Mouse (Mus musculus): ENCODE results near the gene Slc4a1ap.
"Not testable (repeated sequence)": the region's sequence is repeated elsewhere in the genome, so short reads cannot be mapped to it uniquely, and the experiment has no call there.

The Slc4a1ap gene

DNA sequence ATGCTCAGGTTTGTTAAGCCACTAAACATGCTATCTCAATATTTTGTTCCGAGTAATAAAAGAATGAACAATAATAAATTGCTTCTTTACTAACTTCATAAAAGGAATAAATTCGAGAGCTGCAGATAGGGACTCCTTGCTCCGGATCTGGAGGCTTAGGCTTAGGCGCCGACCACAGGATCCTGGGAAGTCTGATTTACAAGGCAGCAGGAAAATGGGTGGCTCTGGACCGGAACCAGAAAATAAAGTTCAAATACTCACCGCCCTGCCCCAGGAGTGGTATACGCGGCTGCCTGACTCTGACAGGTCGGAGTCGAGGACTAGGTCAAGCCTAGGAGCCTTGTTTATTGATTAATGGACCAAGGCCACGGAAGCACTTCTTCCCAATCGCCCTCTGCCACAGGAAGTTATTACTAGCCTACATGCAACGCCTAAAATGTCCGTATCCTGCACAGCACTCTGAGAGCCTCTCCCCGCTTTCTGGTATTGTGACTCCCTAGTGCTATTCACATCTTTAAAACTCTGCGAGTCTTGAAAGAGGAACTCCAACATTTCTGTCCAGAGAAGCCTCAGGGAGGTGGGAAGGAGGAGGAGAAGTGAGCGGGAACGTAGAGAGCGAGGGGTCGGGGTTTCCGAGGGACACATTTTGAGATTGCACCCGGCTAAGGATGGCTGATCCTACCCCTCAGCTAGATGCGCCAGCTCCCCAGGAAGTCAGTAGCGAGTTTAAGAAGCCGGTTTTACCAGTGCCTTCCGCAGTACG lies at the start of gene Slc4a1ap:
Gene Slc4a1ap (plus strand): TSS at position 642 of the 763 bp plus-strand sequence.
- DNase-seq (ENCODE audit: low read depth, low spot score): peak; percentile 79

DNA sequence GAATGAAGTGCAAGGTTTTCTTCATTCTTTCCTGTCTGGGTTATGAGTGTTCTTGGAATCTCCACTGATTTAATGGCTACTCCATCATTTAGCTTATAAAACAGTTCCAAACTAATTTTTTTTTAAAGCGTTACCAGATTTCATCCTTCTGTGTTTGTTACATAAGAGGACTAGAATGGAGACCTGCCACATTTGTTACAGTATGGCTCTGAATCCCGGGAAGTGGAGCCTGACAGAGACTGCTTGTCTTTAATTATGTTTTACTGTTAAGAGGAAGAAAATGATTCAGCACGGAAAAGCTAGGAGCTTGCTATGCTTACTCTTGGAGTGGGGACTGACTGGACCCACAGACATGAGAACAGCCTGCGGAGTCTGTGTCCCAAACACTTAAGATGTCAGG lies 46.3 kb upstream of the Slc4a1ap start:
- no peak for DNase-seq (ENCODE audit: low read depth, low spot score)

DNA sequence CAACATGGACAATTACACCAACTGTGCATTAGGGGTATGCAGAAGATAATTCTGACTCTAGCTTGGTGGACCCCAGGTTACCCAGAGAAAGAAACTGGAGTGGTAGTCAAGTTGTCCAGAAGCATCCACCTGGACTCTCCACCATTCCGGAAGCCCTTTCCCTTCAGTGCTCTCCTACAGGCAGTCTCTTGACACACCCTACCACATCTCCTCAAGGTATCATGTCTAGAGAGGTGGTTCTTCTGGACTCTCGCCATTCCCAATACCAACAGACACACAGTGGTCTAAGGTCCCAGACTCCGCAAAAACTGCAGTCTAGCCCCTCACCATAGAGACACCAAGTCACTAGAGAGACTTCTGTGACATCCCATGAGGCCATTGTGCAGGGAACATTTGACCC lies 41.4 kb upstream of the Slc4a1ap start, which contains the start of gene 4930548H24Rik:
Gene 4930548H24Rik (plus strand): TSS at position 301 of the 400 bp plus-strand sequence.
- DNase-seq (ENCODE audit: low read depth, low spot score): no peak

DNA sequence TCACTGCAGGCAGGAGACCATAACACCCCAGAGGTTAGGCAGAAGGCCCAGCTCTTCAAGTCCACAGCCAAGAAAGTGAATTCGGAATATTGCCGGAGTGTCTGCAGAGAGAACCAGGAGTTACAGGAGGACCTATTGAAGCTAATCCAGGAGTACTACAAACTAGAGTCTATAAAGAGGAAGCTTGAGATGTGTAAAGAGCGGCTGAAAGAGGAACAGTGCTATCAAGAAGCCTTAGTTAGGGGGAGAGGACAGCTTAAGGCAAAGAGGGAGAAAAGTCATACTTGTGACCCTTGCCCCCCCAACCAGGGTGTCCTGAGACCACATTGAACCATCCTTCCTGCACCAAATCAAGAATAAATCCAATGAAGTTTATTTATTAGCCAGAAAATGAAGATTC lies 38.9 kb upstream of the Slc4a1ap start:
- DNase-seq (ENCODE audit: low read depth, low spot score): no peak

DNA sequence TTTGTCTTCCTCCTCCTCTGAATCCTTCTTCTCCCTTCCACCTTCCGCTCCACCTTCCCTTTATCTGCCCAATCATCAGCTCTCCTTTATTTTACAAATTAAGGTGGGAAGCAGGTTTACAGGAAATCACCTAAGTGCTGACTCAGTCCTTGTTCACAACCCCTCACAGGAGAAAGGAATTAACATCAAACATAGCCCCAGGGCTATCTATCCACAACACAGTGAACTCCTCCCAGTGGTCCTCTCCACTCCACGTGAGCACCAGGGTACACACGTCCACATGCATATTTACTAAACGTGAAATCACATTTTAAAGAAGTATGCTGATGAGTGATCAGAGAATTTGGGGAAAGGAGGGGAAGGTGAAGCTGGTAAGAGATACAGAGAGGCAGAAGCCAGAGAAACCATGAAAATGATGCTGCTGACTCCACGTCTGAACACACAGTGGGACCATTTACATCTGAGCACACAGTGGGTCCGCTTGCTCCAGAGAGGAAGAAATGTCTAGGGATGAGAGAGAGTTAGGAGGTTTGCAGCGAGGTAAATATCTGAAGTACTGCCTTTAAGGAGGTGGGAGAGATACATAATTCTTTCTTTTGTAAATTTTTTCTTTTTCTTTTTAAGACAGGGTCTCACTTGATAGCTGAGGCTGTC lies 37.6 kb upstream of the Slc4a1ap start:
- no peak for DNase-seq (ENCODE audit: low read depth, low spot score)

DNA sequence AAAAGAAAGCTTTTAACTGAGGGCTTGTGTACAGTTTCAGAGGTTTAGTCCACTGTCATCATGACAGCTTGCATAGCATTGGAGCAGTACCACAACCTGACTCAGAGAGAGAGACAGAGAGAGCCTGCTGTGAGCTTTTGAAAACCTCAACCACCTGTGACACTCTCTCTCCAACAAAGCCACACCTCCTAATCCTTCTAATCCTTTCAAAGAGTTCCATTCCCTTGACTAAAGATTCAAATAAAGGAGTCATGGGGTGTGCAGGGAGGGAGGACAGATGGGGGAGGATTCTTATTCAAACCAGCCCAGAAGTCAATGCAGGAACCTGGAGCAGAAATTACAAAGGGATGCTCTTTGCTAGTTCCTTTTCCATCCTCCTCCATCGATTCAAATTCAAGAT lies 34.8 kb upstream of the Slc4a1ap start:
- DNase-seq (ENCODE audit: low read depth, low spot score): no peak

DNA sequence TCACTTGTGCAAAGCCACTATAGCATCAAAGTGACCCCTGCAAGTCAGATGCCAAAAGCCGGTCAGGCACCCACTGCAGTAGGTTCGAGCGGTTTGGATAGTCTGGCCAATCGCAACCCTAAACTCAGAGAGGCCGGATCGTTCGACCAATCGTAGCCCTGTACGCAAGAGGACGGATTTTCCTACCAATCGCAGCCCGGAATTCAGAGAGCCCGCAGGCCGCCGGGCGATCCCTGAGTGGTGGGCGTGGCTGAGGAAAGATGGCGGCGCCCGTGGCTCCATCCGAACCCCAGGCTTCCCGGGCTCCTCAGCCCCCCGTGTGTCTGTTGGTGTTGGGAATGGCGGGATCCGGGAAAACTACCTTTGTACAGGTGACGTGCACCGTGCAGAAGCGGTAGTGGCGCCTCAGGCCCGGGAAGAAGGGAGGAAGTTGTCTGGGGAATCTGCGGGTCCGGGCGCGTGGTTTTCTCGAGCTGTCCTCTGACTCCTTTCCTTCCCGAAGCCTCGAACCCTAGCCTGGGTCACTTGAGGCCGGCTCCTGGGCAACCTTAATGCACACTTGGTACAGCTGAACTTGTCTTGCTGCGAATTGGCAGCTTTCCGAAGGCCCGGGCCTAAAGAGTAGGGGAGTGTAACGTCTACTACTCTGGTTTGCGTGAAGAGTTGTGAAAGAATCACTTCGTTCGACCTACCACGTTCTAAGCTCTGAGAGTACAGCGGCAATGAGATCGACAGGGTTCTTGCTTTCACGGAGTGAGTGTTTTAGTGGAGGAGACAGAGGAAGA lies 32.1 kb upstream of the Slc4a1ap start, which contains the start of gene Gpn1:
Gene Gpn1 (plus strand): TSS at position 229 of the 785 bp plus-strand sequence.
- peak; percentile 96 for DNase-seq (ENCODE audit: low read depth, low spot score)

DNA sequence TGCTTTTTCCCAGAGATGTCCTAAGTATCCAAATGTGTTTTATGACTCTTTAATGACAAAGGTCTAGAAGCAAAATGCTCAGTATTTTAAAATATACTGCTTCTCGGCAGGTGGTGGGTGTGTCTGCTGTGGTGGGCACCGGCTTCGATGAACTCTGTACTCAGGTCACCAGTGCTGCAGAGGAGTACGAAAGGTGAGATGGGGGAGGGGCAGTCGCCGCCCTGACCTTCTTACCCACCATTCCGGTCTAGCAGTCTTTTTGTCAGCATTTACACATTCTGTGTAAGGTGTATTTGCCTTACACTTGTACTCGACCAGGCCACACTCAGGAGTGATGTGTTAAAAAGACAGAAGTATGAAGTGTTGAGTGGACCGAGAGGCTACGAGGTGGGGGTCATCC lies 22.0 kb upstream of the Slc4a1ap start:
- DNase-seq (ENCODE audit: low read depth, low spot score): no peak

DNA sequence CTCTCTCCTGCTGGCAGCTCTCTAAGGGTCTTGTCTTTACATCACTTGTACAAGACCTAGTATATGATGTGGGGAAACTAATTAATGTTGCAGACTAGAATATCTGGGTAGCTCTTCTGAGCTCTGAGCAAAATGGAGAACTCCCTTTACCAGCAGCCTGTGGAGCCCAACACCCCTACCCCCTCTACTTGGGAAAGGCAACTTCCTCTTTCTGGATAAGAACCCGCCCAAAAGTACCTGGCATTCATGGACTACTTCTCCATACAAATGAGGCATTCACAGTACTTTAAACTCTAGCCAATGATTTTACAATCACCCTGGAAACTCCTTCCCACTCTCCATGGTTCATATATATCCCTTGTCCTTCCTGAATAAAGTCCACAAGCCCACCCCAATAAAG lies 14.3 kb upstream of the Slc4a1ap start:
- no peak for DNase-seq (ENCODE audit: low read depth, low spot score)

DNA sequence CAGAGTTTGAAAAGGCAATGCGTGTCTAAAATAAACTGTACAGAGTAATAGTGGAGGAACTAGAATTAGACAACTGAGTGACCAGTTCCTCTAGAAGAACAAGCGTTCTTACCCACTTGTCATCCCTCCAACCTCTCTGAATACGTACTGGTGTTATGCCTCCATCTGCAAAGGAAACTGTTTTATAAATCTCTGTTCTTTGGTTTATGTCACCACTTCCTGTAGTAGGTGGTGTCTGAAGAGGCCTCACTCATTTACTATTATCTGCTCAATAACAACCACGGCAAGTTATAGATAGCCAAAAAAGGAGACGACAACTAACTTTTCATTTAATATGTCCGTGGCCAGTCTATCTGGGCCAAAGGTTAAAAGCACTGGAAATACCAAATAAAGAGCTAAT lies 6.2 kb upstream of the Slc4a1ap start:
- DNase-seq (ENCODE audit: low read depth, low spot score): no peak

DNA sequence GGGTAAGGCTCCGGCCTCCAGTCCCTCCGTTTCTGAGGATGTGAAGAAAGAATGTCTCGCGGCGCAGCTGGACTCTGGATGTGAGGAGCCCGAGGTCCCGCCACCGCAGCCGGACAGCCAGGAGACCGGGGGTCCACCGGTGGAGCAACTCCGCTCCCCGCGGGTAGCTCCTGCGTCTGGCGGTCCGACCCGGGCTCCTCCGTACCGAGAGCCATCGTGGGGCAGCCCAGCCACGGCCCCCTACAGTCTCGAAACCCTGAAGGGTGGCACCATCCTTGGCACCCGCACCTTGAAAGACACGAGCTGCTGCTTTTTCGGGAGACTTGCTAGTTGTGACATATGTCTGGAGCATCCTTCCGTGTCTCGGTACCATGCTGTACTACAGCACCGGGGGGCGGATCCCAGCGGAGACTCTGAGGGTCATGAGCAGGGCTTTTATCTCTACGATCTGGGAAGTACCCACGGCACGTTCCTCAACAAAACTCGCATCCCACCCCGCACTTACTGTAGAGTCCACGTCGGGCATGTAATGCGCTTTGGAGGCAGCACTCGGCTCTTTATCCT lies 404 bp downstream of the Slc4a1ap start:
- peak; percentile 8 for DNase-seq (ENCODE audit: low read depth, low spot score)

DNA sequence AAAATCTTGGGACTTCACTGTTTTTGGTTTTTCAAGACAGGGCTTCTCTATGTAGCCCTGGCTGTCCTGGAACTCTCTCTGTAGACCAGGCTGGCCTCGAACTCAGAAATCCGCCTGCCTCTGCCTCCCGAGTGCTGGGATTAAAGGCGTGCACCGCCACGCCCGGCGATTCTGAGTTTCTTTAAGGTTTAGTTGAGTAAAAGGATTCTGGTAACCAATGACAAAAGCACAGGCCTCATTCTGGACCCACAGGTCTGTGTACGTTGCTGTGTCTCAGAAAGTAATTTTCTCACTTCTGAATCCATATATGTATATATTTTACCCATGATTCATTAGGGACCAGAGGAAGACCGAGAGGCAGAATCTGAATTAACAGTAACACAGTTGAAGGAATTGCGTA lies 912 bp downstream of the Slc4a1ap start, which contains the start of gene Supt7l:
Gene Supt7l (minus strand): TSS at position 101 of the 400 bp plus-strand sequence.
- DNase-seq (ENCODE audit: low read depth, low spot score): not testable (repeated sequence)

DNA sequence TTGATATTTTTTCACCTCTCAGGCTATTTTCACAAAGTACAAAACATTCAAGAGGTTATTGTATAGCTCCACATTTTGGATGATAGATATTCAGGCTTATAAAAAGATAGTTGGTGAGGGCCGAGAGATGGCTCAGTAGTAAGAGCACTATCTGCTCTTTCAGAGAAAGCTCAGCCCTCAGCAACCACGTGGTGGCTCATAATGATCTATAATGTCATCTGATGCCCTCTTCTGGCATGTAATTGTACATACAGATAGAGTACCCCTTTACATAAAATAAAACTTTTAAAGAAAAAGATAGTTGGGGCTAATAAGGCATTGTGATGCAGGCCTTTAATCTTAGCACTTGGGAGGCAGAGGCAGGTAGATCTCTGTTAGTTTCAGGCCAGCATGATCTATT lies 1.8 kb downstream of the Slc4a1ap start:
- peak; percentile 50 for DNase-seq (ENCODE audit: low read depth, low spot score)

DNA sequence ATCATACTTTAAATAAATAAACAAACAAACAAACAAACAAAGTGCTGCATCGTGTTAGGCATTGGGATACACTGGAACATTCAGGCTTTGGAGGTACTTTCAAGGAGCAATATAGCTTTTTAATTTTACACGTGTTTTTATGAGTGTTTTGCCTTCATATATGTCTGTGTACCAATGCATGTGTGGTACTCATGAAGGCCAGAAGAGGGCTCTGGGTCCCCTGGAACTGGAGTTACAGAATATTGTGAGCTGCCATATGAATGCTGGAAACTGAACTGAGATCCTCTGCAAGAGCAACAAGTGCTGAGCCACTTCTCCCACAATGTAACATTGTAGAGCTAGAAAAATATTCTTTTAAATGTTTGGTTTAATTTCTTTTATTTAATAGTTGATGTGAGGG lies 8.4 kb downstream of the Slc4a1ap start:
- peak; percentile 30 for DNase-seq (ENCODE audit: low read depth, low spot score)

DNA sequence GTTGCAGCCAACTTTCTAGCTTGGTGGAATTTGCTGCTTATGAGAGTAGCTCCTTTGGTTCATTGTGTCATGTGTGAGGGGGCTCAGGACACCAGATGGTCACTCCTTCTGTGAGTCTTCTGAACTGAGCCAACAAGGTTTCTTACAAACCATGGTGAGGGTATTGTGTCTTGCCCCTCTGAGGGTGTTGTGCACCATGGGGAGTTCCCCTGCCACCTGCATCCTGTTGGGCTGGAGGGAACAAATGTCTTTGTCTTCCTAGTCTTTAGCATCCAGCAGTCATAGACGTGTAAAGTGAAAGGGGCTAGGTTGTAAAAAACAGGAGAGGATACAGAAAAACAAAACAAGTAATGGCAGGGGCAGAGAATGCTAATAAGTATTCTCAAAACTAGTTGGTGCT lies 32.6 kb downstream of the Slc4a1ap start:
- DNase-seq (ENCODE audit: low read depth, low spot score): no peak

DNA sequence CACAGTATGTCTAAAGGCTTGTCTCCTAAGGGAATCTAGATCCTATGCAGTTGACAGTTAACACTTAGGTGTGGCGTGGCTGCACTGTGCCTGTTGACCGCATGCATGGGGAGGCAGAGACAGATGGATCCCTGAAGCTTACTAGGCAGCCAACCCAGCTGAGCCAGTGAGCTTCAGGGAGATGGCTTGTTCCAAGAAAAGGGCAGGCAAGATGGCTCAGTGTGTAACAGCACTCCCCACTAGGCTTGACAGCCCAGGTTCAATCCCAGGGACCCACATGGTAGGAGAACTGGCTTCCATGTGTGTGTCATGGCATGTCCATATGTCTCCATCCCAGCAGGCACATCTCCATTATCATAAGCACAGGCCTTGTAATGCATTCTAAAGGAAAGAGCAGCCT lies 33.6 kb downstream of the Slc4a1ap start:
- no peak for DNase-seq (ENCODE audit: low read depth, low spot score)

DNA sequence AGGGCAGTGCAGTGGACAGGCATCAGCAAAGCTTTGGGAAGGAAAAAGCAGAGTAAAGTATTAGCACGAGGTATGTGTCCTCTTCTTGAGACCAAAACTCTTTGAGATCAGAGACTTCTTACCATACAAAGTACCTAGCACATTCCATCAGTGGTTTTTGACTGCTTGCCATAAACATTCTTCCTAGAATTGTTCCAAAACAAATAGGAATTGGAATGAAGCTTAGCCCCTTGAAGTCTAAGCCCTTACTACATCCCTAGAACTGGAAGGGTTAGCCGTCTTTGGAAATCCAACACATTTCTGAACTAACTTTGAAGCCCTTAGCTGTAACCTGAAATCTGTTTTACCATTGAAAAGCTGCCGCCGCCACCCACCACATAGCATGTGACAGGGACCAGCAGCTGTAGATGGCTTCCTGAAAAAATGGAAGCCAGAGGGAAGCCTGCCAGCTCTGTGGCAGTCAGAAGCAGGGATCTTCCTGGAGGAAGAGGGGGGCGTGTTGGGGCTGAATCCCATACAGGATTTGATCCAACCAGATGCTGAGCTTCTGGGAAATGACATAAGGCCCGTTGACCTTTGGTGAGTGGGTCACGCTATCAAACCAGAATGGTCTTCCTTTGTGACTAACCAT lies 35.4 kb downstream of the Slc4a1ap start:
- DNase-seq (ENCODE audit: low read depth, low spot score): peak; percentile 68

DNA sequence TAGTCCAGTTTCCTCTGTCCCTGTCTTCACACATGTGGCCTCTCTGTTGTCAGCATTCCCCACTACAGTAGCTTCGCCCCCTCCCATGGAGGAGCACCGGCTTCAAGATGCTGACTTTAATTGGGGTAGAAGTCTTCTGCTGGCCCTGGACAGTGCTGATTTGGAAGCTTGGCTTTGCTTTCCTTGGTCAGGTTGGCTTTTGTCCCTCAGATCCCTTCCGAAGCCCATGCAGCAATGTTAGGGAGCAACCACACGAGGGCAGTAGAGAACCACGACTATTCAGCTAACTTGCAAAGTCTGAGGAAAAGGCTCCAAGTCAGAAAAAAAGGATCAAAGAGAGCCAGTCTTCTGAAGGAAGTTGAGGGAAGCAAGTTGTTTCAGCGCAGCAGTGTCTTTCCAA lies 36.7 kb downstream of the Slc4a1ap start:
- peak; percentile 94 for DNase-seq (ENCODE audit: low read depth, low spot score)

DNA sequence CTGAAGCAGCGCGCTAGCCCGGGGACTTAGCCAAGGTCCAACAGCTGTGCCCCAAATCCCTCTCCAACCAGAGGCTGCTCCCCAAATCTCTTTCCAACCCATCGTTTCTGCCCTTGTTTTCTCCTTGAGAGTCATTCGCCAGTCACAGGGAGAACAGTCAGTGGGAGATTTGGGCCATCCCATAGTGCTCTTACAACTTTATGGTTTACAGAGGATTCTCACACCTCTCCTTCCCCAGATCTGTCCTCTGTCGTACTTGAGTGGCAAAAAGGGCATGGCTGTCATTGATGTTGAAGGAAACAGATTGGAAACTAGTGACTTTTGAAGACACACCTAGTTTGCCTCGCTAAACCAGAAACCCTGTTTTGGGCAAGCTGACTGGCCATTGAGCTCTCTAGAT lies 37.1 kb downstream of the Slc4a1ap start:
- DNase-seq (ENCODE audit: low read depth, low spot score): no peak

DNA sequence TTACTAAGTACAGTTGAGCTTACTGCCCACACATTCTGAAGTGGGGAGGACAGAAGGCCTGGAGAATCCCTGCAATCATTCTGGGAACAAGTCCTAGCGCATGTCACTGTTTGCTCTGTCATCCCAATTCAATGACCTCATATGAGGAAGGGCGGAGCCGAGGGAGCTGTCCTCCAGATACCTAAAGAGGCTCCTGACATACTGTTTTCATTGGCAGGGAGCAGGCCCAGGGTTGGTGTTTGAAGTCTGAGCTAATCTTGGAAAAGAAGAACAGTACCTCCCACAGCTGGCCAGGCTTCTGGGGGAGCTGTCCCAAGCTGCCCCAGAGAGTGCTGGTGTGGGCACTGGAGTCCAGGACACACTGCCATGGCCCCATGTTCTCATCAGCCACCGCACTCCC lies 38.2 kb downstream of the Slc4a1ap start:
- peak; percentile 55 for DNase-seq (ENCODE audit: low read depth, low spot score)

DNA sequence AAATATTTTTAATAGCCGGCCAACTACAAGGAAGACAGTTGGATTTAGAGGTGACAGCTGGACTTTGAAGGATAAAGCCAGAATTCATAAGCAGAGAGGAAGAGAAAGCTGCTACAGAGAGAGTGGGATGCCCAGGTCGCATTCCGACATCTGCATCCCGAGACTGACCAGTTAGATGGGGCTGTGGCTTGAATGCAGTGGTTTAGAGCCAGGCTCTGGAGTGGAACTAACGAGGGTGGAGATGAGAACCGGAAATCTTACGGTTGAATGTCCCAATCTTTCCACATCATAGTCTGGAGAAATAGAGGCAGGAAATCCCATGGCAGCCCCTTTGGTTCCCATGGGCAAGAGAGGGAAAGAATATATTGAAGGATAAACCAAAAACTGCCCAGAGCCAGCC lies 39.2 kb downstream of the Slc4a1ap start:
- no peak for DNase-seq (ENCODE audit: low read depth, low spot score)

Measured in 3T3-L1 (cell line).